Mouse (Mus musculus) urinary bladder, adult 2 months (tissue): ENCODE data around the gene Prkar1b. TPM values are rescaled to one million over a fixed set of nuclear protein-coding genes. Genes with fewer than 3 reads are reported as not detected.
A peak's percentile ranks its signal among the peaks of the same experiment; 100 is the strongest.

Experiments used
- DNase-seq: peaks from one replicate; pipeline ENCODE4 v3.0.0; 2022; ENCODE audit warnings: low spot score
- polyA plus RNA-seq: library from polyadenylated mRNA; depleted of rRNA; stranded (reverse); fragments of >200 nt; gene quantifications from 2 replicates; pipeline ENCODE4 v1.2.3, GENCODE M21; 2012

The Prkar1b gene
- polyA plus RNA-seq, 1 experiment: 15.0 TPM

DNA sequence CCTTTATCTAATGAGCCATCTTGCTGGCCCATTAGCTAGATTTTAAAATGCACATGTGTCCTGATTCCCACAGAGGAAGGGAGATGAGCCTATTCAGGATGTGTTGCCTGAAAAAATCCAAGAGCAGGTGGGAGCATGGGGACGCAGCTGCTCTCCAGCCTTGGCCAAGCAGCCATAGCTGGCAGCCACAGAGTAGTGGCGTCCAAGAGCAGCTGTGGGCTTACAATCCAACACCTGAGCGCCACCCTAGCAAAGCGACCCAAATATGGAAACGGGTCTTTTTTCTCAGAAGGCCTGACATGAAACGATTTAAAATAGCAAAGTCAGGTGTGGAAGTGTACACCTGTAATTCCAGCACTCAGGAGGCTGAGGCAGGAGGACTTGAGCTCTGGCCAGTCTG lies 145.2 kb downstream of the Prkar1b start:
- DNase-seq: no peak

DNA sequence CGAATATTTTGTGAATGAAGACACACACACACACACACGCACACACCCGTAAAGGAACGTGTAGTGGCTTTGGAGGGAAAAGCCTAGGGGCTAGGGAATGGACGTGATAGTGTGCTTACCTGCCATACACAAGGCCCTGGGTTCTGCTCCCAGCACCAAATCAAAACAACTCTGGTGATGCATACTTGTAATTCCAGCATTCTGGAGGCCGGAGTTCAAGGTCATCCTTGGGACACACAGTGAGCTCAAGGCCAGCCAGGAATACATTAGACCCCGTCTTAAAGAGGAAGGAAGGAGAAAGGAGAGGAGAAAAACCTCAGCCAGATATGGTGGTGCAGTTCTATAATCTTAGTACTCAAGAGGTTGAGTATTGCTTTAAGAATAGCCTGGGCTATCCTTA lies 150.1 kb downstream of the Prkar1b start:
- DNase-seq: no peak

DNA sequence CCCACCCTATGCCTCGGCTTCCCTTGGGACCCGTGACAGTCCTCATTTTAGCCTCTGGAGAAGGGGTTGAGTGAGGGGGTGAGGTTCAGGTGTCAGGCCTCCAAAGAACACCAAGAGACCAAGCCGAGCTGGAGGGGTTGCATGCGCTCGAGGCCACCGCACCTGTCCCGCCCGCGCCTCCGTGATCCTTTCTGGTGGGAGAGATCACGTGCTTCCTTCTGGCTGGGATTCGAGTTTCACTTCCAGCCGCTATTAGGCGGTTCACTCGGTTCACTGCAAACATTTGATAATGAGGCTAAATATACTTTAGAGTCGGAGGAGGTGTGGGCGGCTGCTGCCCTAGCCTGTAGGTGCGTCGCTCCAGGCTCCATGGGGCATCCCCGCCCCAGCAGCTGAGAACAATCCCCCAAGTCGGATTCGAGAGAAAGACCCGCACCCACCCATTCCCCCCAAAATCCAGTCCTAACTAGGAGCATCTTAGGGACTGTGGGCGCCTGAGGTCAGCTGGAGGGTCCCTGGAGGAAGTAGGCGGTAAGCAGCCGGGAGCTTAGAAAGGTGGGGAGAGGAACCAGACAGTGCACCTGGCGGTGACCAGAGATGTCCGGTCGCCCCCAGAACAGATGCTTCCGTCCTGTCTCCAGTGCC lies 151.7 kb downstream of the Prkar1b start:
- no peak for DNase-seq

DNA sequence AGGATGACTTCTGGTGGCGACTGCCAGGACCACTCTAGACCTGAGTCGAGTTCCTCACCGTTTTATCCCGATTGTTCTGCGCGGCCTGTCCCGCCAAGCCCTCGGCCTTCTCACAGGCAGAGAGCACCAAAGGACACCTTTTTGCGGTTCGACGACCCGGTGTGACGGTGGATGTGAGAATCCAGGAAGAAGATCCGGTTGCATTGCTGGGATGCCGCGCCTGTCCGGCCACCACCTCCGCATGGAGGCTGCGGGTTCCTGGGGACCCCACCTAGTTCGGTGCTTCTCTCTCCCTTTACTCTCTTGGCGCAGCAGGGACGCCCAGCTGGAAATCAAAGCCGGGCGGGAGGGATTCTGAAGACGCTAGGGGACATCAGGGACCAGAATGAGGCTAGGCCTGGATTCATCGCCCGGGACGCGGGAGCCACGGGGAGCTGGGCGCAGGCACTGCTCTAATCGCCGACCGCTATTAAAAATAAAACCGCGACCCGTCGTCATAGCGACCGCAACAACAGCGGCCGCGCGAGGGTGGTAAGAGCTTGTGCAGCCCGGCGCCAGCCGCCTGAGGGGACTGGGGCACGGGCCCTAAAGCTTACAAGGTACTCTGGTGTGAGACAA lies 152.5 kb downstream of the Prkar1b start, which contains the start of gene Pdgfa:
Pdgfa (minus strand) TSS at position 200 of the 618 bp plus-strand sequence.
- DNase-seq: no peak

DNA sequence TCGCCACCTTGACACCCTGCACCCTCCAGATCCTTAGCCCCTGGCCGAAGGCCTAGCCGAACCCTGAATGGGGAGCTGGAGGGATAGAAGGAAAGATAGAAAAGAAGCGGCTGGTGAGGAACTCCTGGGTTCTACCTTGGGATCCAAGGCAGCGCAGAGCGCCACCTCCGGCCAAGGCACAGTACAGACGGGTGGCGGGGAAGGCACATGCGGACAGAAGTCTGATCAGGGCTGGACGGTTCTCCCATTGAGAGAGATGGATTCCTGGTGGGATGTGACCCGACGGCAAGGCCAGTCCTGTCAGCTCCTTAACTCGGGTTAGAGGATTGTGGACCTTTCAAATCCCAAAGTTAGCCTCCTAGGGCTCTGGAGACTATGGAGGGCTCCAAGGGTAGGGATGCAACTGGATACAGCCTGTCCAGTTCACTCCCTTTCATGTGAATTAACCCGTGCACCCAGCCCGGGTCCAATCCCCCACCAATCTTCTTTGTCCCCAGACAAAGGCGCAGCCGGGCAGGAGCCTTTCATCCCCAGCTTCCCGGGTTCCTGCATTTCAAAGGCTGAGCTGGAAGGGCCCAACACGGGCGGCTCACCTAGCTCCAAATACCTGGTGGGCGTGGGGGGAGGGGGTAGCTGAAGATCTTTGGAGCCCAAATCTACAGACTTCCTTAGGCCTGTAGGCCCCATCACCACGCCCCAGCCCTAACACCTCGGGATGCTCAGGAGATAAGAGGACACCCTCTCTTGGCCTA lies 153.3 kb downstream of the Prkar1b start:
- no peak for DNase-seq

DNA sequence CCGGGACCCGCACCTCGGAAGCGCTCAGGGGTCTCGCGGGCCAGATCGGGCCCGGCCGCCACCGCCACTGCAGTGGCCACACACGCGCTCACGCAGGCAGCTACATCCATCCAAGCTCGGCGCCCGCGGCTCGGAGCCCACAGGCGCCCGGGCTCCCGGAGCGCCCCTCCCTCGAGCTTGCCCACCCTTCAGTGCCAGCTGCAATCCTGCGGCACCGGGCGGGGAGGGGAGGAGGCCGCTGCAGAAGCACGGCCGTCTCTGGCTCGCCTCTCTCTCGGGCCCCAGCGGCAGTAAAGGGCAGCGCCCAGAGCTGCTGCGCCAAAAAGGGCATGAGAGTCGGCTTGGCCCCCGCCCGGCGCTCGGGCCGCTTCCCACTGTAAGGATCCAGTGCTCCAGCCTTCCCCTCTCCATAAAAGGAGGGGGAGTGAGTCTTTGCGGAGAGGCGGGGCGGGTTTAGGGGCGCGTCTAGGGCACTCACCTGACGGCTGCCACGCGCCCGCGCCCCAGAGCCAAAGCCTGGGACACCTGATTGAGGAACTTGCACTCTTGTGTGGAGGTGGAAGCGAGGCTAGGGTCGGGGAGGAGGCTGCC lies 154.0 kb downstream of the Prkar1b start:
- DNase-seq: peak; percentile 70

DNA sequence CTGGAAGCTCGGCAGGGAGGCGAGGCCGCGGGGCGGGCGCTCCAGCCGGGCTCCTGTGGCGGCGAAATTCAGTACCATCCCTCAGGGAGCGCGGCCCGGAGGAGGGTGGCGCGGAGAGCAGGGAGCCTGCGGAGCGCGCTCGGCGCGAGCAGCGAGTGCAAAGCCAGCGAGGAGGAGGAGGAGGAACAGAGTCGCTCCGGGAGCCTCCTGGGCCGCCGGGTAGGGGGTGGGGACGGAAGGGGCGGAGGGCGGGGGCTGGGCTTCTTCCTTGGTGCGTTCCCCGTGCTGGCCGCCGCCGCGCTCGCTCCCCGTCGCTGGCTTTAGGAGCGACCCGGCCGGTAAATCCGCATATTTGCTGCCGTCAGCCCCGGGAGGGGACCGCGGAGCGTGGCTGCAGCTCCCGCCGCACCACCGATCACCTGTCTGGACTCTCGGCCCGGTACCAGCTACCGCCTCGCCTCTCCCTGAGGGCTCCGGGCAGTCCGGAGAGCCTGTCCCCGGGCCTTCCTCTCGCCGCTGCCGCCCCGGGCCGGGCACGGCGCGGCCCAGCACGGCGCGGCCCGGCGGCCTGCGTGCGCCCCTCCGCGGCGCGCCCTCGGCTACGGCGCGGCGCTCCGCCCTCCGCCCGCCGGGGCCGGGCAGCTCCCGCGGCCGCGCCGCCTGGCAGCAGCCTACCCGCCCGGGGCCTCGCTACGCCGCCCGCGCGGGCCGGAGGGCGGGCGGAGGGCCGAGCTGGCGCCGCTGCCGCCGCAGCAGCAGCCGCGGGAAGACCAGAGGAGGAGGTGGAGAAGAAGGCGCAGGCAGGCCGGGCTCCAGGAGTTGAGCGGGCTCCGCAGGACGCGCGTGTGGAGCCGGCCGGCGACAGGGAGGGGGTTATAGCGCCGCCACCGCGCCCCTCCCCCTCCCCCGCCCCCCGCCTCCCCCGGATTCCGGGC lies 154.7 kb downstream of the Prkar1b start:
- peak; percentile 85 for DNase-seq

DNA sequence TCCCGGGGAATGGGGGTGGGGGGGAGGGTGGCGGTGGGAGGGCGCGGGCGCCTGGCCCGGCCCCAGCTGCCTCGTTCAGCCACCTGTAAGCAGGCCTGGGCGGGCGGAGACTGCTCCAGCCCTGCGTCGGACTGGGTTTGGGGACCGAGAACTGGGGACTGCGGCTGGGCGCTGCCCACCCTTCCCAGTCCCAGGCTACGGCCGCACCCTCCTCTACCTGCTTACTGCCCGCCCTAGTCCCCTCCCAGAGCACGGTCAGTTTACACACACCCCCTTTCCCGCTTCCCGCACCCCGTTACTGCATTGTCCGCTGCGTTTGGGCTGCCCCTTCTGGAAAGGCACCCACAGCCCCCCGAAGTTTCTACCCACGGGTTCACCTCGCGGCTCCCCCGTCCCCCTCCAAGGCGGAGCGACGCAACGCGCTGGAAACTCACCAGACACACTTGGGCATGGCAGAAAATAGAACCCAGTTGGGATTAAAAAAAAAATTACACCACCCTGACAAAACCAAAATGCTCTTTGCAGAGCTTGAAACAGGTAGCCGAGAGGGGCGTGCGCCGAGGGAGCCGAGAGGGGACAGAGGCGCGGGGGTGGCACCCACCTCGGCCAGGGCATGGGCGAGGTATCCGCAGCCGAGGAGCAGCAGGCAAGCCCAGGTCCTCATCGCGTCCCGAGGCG lies 155.6 kb downstream of the Prkar1b start:
- no peak for DNase-seq

DNA sequence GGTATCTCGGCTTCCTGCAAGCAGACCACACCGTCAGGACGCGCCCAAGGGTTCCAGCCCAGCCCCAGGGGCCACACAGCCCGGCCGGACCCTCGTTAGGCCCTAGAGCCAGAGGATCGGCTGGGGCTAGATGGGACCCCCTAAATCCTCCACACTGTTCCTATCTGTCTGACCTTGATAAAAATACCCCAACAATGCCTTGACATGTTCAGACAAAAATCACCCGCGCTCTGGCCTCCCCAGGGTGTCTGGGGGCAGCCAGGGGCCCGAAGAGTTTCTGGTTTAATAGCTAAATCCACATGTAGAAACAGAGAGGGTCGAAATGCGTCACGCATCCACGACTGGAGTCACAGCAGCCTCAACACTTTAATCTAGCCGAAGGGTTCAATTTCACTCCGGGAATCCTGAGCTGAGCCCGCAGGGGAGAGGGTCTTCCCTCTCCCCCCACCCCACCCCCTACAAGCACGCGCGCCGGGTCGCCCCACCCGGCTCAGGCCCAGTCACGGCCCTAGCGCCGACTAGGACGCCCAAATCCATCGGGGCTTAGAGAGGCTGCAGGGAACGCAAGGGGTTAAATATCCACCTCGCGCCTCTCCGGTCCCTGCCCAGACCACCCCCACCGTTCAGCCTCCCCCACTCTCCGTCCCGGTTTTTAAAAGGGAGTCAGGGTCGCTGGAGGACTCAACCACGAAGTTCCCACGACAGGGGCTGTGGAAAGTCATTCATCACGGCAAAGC lies 156.3 kb downstream of the Prkar1b start:
- DNase-seq: no peak

DNA sequence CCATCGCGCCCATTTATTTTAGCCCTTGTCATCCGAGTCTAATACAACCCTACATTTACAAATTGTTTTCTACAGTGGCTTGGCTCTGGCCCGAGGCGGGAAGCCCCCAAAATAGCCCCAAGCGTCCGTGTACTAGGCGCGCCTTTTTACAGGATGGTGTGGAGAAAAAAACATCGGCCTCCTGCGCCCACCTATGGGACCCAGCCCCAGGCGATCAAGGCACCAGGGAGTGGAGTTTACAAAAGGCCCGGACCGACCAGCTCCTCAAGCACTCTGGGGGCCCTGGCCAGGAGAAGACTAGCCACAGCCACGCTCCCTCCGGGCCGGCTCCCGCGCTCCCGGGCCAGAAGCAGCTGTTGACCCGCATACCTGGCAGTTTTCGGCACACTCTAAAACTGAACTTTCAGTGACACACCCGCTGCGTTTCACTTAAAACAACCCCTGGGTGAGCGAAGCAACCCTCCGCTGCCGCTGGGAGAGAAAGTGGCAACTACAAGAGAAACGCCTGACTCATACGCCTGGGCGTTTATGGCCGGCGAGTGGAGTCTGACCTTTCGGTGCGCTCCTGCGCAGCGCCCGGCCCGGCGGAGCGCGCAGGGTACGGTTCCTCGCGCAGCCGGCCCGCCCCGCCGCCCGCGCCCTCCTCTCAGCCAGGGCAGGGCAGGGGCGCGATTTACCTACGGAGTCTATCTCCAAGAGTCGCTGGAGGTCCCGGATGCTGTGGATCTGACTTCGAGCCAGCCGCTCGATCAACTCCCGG lies 157.0 kb downstream of the Prkar1b start:
- DNase-seq: peak; percentile 46

DNA sequence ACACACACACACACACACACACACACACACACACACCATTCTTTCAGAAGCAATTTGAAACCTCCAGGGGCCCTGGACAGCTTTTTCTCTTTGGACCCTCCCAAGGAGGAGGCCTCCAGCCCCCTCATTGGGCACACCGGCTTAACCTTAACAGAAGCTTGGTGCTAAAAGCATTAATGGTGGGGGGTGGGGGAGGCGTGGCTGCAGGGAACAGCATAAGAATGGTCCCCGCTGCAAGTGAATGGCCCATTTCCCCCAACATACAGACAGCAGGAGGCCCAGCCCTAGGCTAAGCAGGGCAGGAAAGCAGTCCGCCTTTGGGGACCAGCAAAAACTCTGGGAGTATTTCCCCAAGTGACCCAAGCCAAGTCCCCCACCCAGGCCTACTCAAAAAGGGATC lies 158.1 kb downstream of the Prkar1b start:
- DNase-seq: no peak

DNA sequence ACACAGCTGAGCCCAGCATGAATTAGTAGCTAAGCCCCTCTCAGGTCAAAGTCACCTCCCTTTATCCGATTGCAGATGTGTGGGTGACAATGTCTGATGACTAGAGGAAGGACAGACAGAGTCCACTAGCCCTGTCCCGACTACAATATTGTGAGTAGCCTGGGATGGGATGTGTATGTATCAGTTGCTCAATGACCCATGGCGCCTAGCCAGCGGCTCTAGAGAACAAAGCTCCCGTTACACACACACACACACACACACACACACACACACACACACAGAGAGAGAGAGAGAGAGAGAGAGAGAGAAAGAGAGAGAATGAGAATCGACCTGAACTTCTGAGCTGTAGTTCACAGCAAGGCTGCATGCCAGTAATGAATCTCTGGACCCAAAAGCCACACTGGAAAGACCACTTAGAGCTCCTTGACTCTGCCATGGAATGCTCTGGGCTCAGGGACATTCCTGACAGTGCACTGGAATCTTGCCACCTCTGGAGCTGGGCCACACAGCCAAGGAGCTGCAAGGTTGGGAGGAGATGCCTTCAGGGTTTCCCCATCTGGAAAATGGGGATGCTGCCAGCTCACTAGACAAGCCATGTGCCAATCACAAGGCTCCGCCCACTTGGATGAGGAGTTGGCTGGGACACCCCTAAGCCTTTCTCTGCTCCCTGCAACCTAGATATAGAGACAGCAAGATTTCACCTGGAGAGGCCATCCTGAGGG lies 159.0 kb downstream of the Prkar1b start:
- no peak for DNase-seq

DNA sequence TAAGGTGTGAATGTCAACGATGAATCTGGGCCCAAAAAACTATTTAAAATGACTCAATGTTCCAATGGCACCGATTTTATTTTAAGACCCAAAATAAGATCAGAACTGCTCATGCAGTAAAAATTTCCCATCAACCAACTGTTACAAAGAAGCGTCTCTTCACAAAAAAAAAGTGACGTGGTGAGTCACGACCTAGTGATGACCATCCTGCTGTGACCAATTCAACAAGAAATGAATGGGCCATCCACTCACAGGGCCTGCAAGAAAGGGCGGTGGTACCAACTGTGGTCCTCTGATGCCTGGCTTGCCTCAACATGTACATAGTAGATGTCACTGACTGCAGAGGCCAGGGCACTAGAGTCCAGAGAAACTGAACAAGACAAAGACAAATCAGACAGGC lies 160.2 kb downstream of the Prkar1b start:
- no peak for DNase-seq

DNA sequence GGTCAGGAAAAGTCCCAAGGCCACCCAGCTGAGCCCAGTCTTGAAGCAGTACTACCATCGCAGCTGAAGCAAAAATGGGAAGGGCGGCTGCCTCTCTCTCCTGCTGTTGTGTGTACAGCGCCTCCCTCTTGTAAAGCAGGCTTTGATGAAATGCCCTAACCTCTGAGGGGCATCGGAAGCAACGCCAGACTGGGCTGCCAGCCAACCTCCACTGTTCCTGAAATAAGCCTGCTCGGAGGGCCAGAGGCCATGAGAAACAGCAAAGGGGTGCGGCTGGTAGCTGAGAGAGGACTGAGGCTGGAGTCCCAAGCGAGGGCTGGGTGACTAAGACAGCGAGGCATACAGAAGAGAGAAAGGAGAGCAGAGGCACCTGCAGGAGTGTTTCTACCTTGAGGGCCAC lies 161.0 kb downstream of the Prkar1b start:
- peak; percentile 52 for DNase-seq

DNA sequence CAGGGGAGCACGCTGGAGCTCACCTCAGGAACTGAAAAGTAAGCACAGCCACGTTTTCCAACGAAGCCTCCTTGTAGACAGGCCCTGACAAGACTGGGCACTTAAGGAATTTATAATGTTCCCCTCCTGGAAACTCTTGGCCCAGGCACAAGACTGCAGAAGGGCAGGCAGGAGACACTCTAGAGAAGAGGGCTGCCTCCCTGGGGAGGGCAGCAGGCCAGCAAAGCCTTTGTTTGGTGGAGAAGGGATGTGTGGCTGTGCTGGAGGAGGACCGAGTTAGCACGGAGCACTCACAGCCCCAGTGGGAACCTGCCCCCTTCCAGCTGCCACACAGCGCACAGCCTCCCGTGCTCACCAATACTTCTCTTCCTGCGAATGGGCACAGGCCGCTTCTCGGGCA lies 161.8 kb downstream of the Prkar1b start:
- no peak for DNase-seq

DNA sequence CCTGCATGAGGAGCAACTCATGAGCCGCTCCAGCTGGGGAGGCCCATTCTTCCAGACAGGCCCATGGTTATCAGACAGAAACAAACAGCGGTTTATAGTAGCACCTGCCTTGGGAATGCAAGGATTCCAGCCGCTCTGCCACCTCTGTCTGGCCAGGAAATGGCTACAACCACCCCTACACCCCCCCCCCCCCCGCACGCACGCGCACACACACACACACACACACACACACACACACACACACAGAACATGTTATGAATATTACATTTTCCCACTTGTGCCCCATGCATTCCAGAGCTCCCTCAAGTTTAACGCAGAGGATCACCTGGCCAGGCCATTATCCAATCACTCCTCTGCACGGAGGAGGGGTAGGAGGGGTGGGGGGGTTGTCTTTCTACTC lies 167.9 kb downstream of the Prkar1b start:
- no peak for DNase-seq

DNA sequence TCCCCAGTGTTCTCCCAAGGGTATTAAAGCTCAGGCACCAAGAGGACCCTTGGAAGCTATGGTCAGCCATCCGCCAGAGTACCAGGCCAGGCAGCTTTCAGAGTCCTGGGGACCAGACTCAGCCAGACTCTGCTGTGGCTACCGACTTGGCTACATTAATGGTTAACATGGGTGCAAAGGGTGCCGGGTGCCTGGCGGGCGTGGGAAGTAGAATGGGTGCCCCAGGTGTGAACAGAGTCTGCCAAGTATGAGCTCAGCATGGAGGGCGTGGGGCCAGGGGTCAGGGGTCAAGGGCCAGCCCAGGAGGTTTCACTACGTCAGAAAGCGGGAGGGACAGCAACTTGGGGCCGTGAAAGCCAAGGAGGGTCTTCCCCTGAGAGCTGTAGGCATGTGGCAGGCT lies 169.2 kb downstream of the Prkar1b start:
- no peak for DNase-seq

DNA sequence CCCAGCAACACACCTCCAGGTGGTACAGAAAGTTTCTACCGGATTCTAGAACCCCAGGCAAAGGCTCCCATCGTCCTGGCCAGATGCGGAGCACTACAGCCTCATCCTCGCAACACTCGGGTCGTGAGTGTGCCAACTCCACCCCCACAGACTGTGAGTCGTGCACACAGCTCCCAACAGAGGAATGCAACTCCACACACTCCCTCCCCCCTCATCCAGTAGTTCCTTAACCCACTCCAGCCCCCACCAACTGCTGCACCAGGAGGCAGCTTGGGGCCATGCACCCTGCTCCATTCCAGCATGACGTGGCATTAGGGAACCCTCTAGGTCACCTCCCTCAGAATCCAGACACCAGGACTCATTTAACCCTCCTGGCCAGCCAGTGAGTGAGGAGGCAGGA lies 170.0 kb downstream of the Prkar1b start:
- no peak for DNase-seq

DNA sequence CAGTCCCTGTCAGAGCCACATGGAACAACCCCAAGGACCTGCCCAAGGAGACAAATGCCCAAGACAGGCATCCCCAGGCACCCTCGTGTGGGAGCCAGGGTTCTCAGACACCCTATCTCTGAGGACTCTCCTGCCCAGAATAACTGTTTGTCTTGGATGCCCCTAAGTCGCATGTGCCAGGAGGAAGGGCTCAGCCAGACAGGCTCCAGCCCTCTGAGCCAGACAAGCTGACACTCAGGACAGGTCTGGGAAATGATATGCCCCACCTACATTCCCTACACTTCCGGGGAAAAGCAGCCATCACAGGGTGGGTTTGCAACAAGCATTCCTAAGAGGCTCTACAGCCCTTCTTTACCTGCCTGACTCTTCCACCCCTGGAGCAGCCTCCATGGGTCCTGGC lies 172.0 kb downstream of the Prkar1b start:
- DNase-seq: no peak
